Mouse (Mus musculus): Measurements from ENCODE around the gene Tmprss9.

Gene Tmprss9

DNA sequence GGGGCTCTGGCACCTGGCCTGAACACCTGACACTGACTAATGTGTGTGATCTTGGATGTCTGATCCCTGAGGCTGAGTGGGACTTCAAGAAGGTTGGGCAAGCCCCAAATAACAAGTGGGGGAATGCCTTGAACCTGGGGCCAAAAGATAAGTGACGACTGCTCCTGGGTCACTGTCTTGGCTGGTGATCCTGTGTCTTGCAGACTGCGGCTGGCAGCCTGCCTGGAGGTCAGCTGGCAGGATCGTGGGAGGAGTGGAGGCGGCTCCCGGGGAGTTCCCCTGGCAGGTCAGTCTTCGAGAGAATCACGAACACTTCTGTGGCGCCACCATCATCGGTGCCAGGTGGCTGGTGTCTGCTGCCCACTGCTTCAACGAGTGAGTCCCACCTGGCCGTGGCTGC lies 15.5 kb downstream of the Tmprss9 start:
- no peak for DNase-seq (ENCODE audit: low read depth, low spot score)

GRCm38 (mm10) chr10:80895100-80895499 lies 23.5 kb downstream of the Tmprss9 start:
- no peak for DNase-seq (ENCODE audit: low read depth, low spot score)

- DNase-seq (ENCODE audit: low read depth, low spot score) = peak; percentile 37
Measured at GRCm38 (mm10) chr10:80895697-80896096, 24.0 kb downstream of the Tmprss9 start.

DNA sequence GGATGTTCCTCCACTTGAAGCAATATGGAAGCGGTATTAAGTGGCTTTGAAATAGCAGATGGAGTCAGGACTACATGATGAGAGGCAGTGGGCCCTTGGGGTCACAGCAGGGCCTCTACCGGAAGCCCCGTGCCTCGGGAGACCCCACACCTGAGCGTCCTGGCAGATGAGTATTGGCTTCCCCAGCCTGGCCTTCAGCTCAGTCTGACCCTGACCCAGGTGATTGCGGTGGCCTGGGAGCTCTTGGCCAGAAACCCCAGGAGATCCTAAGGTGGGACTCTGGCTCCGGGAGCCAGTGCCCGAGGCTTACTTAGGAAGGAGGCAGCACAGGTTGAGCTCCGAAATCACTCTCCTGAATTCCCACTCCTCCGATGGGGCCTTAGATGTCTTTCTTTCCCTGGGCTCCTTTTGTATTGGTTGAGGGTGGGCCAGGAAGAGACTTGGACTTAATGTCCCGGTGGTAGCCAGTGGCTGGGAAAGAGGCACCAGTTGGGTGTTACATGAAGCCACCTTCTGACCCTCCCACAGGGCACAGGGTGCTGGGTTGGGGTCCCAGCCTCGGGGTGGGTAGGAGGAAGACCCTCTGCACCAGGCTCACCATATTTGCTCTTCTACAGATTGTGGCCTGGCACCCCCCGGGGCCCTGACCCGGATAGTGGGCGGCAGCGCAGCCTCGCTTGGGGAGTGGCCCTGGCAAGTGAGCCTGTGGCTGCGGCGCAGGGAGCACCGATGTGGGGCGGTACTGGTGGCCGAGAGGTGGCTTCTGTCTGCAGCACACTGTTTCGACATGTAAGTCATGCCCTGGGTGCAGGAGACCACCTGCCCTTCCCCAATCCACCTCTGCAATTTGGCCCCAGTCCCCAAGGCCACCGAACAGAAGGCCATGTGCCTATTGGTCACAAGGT lies 25.2 kb downstream of the Tmprss9 start:
- no peak for DNase-seq (ENCODE audit: low read depth, low spot score)

DNA sequence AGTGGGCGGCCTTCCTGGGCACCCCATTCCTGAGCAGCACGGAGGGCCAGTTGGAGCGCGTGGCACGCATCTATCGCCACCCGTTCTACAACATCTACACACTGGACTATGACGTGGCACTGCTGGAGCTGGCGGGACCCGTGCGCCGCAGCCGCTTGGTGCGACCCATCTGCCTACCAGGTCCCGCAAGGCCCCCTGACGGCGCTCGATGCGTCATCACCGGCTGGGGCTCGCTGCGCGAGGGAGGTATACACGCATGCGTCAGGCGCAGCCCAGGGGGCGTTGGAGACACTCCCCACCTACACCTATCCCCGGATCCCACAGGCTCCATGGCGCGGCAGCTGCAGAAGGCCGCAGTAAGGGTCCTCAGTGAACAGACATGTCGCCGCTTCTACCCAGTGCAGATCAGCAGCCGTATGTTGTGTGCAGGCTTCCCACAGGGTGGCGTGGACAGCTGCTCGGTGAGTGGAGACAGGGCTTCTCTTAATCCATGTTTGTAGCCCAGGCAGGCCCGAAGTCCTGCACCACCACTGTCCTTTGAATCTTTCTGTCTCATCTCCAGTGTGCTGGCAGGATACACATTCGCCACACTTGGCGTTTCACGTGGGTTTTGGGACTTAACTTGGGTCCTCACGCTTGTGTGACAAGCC lies 26.3 kb downstream of the Tmprss9 start:
- DNase-seq (ENCODE audit: low read depth, low spot score) = peak; percentile 85

DNA sequence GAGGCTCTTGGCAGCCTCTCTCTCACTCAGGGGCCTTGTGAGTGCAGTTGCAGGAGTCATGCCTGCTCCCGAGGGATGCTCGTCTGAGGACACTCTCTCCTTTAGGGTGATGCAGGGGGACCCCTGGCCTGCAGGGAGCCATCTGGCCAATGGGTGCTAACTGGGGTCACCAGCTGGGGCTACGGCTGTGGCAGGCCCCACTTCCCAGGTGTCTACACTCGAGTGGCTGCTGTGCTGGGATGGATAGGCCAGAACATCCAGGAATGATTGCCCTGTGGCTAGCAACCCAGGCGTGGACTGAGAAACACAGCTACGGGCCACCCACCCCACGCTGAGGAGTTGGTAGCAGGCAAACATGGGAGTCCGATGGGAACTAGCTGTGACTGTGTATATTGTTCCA lies 27.4 kb downstream of the Tmprss9 start:
- DNase-seq (ENCODE audit: low read depth, low spot score) = no peak

GRCm38 (mm10) chr10:80899591-80900317 lies 28.1 kb downstream of the Tmprss9 start:
- no peak for DNase-seq (ENCODE audit: low read depth, low spot score)

DNA sequence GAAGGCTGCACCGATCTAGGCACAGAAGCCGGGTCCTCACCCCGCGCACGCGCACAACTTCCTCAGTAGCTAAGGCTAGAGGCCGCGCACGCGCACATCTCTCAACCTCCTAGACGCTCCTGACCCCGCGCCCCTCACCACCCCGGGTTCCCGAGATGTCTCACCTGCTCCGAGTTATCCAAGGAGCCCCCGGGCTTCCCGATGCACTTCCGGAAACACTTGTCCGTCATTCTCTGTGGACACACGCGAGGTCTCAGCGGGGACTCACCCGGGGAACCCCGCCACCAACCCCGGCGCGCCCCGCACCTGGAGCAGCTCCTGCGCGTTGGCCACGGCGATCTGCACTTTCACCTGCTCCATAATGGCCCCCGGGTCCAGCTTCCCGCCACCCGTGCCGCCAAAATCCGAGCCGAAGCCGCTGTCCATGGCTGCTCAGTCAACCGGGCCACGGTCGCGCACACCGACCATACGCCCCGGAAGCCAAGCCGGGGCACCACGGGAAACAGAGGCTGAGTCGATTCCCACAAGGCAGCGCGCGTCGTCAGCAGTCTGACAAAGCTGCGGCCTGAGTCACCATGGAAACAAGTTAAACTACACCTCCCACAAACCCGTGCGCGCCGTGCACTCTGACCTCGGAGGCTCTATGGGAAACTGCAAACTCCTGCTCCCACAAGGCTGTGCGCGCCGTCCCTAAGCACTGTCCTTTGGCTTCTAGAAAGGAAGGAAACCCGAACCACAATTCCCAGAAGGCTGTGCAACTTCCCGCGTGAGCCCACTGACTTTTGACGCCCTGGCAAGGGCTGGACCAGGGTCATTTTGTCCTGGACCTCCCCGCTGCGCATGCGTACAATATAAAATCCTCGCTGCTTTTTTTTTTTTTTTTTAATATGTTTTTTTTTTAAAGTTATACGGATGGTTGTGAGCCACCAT lies 28.9 kb downstream of the Tmprss9 start, which contains the start of gene Timm13:
TSS of gene Timm13 (minus strand) at position 652 of the 930 bp plus-strand sequence.
- peak; percentile 100 for DNase-seq (ENCODE audit: low read depth, low spot score)

GRCm38 (mm10) chr10:80901409-80902272 lies 30.0 kb downstream of the Tmprss9 start:
- DNase-seq (ENCODE audit: low read depth, low spot score) = no peak

DNA sequence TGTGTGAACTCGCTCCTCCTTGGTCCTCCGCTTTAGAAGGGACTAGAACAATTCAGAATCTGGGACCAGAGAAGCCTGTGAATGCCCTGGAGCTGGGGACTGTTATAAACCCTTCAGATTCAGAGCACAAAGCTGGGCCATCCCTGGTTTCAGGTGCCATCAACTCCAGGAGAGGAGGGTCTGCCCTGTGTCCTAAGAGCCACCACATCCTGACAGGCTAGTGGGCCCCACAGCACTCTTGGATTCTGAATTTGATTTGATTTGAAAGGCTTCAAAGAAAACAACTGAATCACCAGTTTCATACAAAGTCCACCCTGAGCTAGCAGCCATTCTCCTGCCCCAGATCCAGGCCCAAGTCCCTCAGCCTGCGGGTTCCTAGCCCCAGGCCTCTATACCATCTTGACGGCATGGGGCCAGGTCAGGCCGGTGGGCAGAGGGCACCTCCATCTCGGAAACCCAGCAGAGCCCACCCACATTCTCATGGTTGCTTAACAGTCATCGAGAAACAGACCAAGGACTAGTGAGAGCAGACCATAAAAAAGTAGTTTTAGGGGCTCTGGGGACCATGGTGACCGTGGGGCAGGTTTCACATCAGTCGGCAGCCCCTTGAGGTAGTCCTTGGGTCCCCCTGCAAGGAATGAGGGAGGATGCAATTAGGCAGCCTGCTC lies 30.8 kb downstream of the Tmprss9 start:
- DNase-seq (ENCODE audit: low read depth, low spot score) = no peak

DNA sequence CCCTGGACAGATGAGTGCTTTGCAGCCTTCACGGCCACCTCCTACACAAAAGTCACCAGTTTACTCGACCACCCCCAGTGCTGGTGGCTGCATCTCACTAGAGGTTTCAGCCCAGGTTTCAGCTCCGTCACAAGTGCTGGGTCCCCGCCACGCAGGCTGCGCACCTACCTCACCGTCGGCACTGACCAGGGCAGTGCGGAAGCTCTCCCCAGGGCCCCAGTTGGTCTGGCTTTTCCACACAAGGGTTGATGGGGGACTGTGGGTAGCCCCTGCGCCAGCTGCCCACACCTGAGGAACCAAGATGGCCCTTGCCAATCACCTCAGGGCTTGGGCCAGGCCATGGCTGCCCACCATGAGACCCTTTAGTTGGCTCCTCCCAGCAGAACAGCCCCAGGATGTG lies 31.6 kb downstream of the Tmprss9 start:
- DNase-seq (ENCODE audit: low read depth, low spot score) = no peak

GRCm38 (mm10) chr10:80904004-80904693 lies 32.5 kb downstream of the Tmprss9 start:
- DNase-seq (ENCODE audit: low read depth, low spot score) = no peak

DNA sequence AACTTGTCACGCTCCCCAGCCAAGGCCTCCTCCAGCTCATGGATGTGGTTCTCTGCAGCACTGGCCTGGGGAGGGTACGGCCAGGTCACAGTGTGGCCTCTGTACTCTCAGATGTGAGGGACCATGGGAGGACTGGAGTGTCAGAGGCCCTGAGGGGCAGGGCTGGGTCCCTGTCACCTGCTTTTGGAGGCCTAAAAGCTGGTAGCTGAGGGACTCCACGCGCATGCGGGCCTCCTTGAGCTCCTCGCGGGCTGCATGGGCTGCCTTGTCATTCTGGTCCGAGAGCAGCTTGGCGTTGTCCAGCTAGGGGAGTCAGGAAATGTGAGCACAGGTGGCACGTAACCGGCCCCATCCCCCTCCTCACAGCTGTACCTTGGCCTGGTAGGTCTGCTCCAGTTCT lies 33.1 kb downstream of the Tmprss9 start:
- DNase-seq (ENCODE audit: low read depth, low spot score) = no peak

GRCm38 (mm10) chr10:80909375-80910162 lies 37.9 kb downstream of the Tmprss9 start:
- DNase-seq (ENCODE audit: low read depth, low spot score) = no peak

GRCm38 (mm10) chr10:80911354-80911753 lies 39.7 kb downstream of the Tmprss9 start:
- no peak for DNase-seq (ENCODE audit: low read depth, low spot score)

GRCm38 (mm10) chr10:80911891-80912290 lies 40.2 kb downstream of the Tmprss9 start:
- DNase-seq (ENCODE audit: low read depth, low spot score) = no peak

GRCm38 (mm10) chr10:80913364-80914011 lies 41.8 kb downstream of the Tmprss9 start:
- no peak for DNase-seq (ENCODE audit: low read depth, low spot score)

DNA sequence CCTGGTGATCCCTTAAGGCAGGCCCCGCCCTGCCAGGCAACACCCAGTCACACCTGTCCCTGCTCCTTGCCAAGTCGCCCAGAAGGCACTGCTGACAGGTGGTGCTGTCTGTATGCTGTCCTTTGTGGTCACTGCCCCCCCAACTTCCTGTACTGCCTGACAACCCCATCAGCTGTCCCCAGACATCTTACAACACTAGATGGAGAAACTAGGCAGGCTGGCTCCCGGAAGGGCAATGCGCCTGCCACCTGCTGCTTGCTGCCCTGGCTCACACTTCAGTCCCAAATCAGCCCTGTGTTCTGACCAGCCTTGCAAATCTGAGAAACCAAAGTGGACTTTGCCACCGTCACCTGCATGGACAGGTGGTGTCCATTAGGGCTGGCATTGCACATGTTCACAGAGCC lies 42.6 kb downstream of the Tmprss9 start:
- no peak for DNase-seq (ENCODE audit: low read depth, low spot score)
